Mouse (Mus musculus) liver, embryonic 14.5 days (tissue): ENCODE data around the gene Sclt1. TPM values are rescaled to one million over a fixed set of nuclear protein-coding genes. Genes with fewer than 3 reads are reported as not detected.

Source experiments
- ATAC-seq: fragments of 200-750 bp; cut with Nextera tagmentation; 2 replicates; pipeline ENCODE4 v1.8.0; 2017; ENCODE audit warnings: moderate number of reproducible peaks, mild to moderate bottlenecking, moderate library complexity; ENCODE audit not compliant: insufficient read depth
- DNase-seq, 3 experiments: peaks; one replicate each; pipeline ENCODE4 v3.0.0-alpha.2; 2012 to 2013; ENCODE audit warnings: low read depth in 3 of 3, low spot score in 3 of 3
- H3K27ac ChIP-seq: fragments of 300-500 bp; sonication (generic); 2 replicates; pipeline ENCODE4 v1.5.1; 2014; ENCODE audit warnings: moderate library complexity, mild to moderate bottlenecking, control low read depth, inconsistent platforms
- H3K27me3 ChIP-seq: fragments of 300-500 bp; sonication (generic); 2 replicates; pipeline ENCODE4 v1.6.1; 2014; ENCODE audit warnings: mild to moderate bottlenecking, low read length, moderate library complexity; ENCODE audit not compliant: control insufficient read depth, insufficient read depth
- H3K36me3 ChIP-seq: fragments of 300-500 bp; sonication (generic); replicated peaks from 2 replicates; pipeline ENCODE4 v1.6.1; 2014; ENCODE audit warnings: low read depth; ENCODE audit not compliant: control insufficient read depth, insufficient read depth
- H3K4me1 ChIP-seq, 2 experiments: fragments of 200-500 bp in 1 of 2; fragments of 300-500 bp in 1 of 2; sonication (generic) in 1 of 2; replicated peaks; 2 replicates each; pipeline ENCODE4 v1.6.1; 2012 to 2014; ENCODE audit warnings: antibody characterized with exemption in 1 of 2, inconsistent platforms in 1 of 2, low read length in 1 of 2; ENCODE audit not compliant: control insufficient read depth in 2 of 2, insufficient read depth in 2 of 2
- H3K4me2 ChIP-seq: fragments of 300-500 bp; sonication (generic); 2 replicates; pipeline ENCODE4 v1.6.1; 2014; ENCODE audit warnings: low read depth, mild to moderate bottlenecking, control low read depth, moderate library complexity
- H3K4me3 ChIP-seq, 2 experiments: fragments of 200-500 bp in 1 of 2; fragments of 300-500 bp in 1 of 2; sonication (generic) in 1 of 2; 2 replicates each; pipeline ENCODE4 v1.5.1; 2012 to 2014; ENCODE audit warnings: low read depth in 2 of 2, low read length in 2 of 2, mild to moderate bottlenecking in 2 of 2, control low read depth in 1 of 2, inconsistent platforms in 1 of 2, moderate library complexity in 1 of 2; ENCODE audit not compliant: insufficient read depth in 1 of 2
- H3K9ac ChIP-seq: fragments of 300-500 bp; sonication (generic); replicated peaks from 2 replicates; pipeline ENCODE4 v1.6.1; 2014; ENCODE audit warnings: mild to moderate bottlenecking, control low read depth, moderate library complexity
- H3K9me3 ChIP-seq: fragments of 300-500 bp; sonication (generic); 2 replicates; pipeline ENCODE4 v1.6.1; 2016; ENCODE audit warnings: low read length, mixed read lengths; ENCODE audit not compliant: control insufficient read depth
- CTCF ChIP-seq: IDR thresholded peaks from 2 replicates; pipeline ENCODE4 v1.5.1; 2016; ENCODE audit warnings: antibody characterized with exemption, low read depth, control low read depth
- EP300 ChIP-seq: IDR thresholded peaks from 2 replicates; pipeline ENCODE4 v1.6.1; 2016; ENCODE audit warnings: antibody characterized with exemption, low read depth
- WGBS: fragments of 180-500 bp; shearing (Covaris S2); extraction: QIAGEN DNeasy Blood & Tissue Kit; methylation state at CpG from one replicate; pipeline ENCODE4 v1.1.7; 2014; ENCODE audit not compliant: insufficient replicate concordance; 5-methylcytosine and 5-hydroxymethylcytosine counted together
- polyA plus RNA-seq, 2 experiments: library from polyadenylated mRNA; depleted of rRNA in 1 of 2; stranded (reverse) in 1 of 2; unstranded in 1 of 2; fragments of >200 nt; fragmentation: Nextera tagmentation in 1 of 2; extraction: Ambion mirVana in 1 of 2; gene quantifications; 2 replicates each; pipeline versions ENCODE4 v1.2.1 to v1.2.3; 2012 to 2014

Sclt1 gene
- polyA plus RNA-seq, 2 experiments = 3.0 to 6.0 TPM

GRCm38 (mm10) chr3:41618036-41618435 lies 124.3 kb downstream of the Sclt1 start:
- Histone ChIP-seq H3K4me1 (no peaks in the 10 kb centered on the region), H3K36me3 (peaks cover 6% of the 10 kb centered on the region), H3K27me3 (no peaks in the 10 kb centered on the region), H3K4me2 (no peak overlapping the region), H3K9me3 (no peaks in the 10 kb centered on the region), H3K27ac (no peak overlapping the region), H3K4me3 (no peak overlapping the region), H3K9ac (no peak overlapping the region)
- DNase-seq (no peak), ATAC-seq (no peak)
- 74% methylated on average over 3 of the region's 3 CpGs for WGBS
- TF ChIP-seq EP300 (no peak), CTCF (no peak)

- Histone ChIP-seq H3K27me3 (no peaks in the 10 kb centered on the region), H3K4me1 (no peaks in the 10 kb centered on the region), H3K4me3 (no peak overlapping the region), H3K4me2 (no peak overlapping the region), H3K9ac (no peak overlapping the region), H3K36me3 (peaks cover 26% of the 10 kb centered on the region), H3K27ac (no peak overlapping the region), H3K9me3 (no peaks in the 10 kb centered on the region)
- ATAC-seq = no peak
- whole genome bisulfite sequencing = 82% methylated on average over 5 of the region's 5 CpGs
- DNase-seq = no peak
- TF ChIP-seq EP300 = no peak
- no peak for TF ChIP-seq CTCF
These were observed 127.9 kb downstream of the Sclt1 start for GRCm38 (mm10) chr3:41614230-41614985.

GRCm38 (mm10) chr3:41613706-41614105 lies 128.6 kb downstream of the Sclt1 start:
- Histone ChIP-seq H3K4me1 (no peaks in the 10 kb centered on the region), H3K9ac (no peak overlapping the region), H3K27me3 (no peaks in the 10 kb centered on the region), H3K4me2 (no peak overlapping the region), H3K36me3 (peaks cover 27% of the 10 kb centered on the region), H3K9me3 (no peaks in the 10 kb centered on the region), H3K27ac (no peak overlapping the region), H3K4me3 (no peak overlapping the region)
- DNase-seq (no peak), ATAC-seq (no peak)
- TF ChIP-seq CTCF (no peak), EP300 (no peak)
- WGBS = 86% methylated on average over 9 of the region's 9 CpGs

- Histone ChIP-seq H3K27ac (no peak overlapping the region), H3K9ac (no peak overlapping the region), H3K27me3 (no peaks in the 10 kb centered on the region), H3K36me3 (peaks cover 30% of the 10 kb centered on the region), H3K4me3 (no peak overlapping the region), H3K4me1 (no peaks in the 10 kb centered on the region), H3K9me3 (no peaks in the 10 kb centered on the region), H3K4me2 (no peak overlapping the region)
- TF ChIP-seq EP300 (no peak), CTCF (peak; percentile 47)
- ATAC-seq (no peak), DNase-seq (no peak)
- 82% methylated on average over 3 of the region's 3 CpGs for WGBS
These were observed 130.1 kb downstream of the Sclt1 start for GRCm38 (mm10) chr3:41612211-41612610.

GRCm38 (mm10) chr3:41609071-41609470 lies 133.2 kb downstream of the Sclt1 start:
- TF ChIP-seq CTCF (no peak), EP300 (no peak)
- DNase-seq (no peak), ATAC-seq (no peak)
- H3K4me3 ChIP-seq = no peak overlapping the region
- no peaks in the 10 kb centered on the region for H3K9me3 ChIP-seq
- WGBS = 81% methylated on average over 5 of the region's 5 CpGs
- H3K4me2 ChIP-seq = no peak overlapping the region
- H3K27me3 ChIP-seq = no peaks in the 10 kb centered on the region
- no peak overlapping the region for H3K9ac ChIP-seq
- peaks cover 45% of the 10 kb centered on the region for H3K36me3 ChIP-seq
- no peak overlapping the region for H3K27ac ChIP-seq
- H3K4me1 ChIP-seq = no peaks in the 10 kb centered on the region
